7 mouse cellular contexts compared by ENCODE assay signal in genomic region chr14:56669046-56669620, GRCm38 (mm10). TPM values are rescaled to one million over a fixed set of nuclear protein-coding genes. Genes with fewer than 3 reads are reported as not detected.
A peak's percentile ranks its signal among the peaks of the same experiment; 100 is the strongest.
DNase-seq lines count a peak whose midpoint lies in the region; ATAC-seq lines count a peak whose summit lies in the region.

No protein-coding gene starts in this region.

- no peaks in the 10 kb centered on the region for H3K27me3 ChIP-seq in megakaryocyte, embryonic 14.5 days (replicated peaks)
- H3K27me3 ChIP-seq in embryonic facial prominence, embryonic 10.5 days (replicated peaks; ENCODE audit: low read depth, poor library complexity, severe bottlenecking), result no peaks in the 10 kb centered on the region
- H3K27me3 ChIP-seq in intestine, embryonic 16.5 days (replicated peaks; ENCODE audit: control insufficient read depth, insufficient read depth, low read length), result no peaks in the 10 kb centered on the region

- ATAC-seq in megakaryocyte, adult 5-6 weeks (ENCODE audit: poor library complexity, severe bottlenecking), result no peak
- no peak for ATAC-seq in intestine, embryonic 16.5 days

- peaks cover 31% of the 10 kb centered on the region for H3K4me1 ChIP-seq in megakaryocyte, embryonic 14.5 days
- H3K4me1 ChIP-seq in embryonic facial prominence, embryonic 10.5 days, result peaks cover 16% of the 10 kb centered on the region
- H3K4me1 ChIP-seq in intestine, embryonic 16.5 days (ENCODE audit: control insufficient read depth, insufficient read depth, low read length), result peaks cover 11% of the 10 kb centered on the region

- H3K9ac ChIP-seq in intestine, embryonic 16.5 days (ENCODE audit: low read depth, low read length), result peak overlapping the region; percentile 87

- no peak for DNase-seq in embryonic facial prominence, embryonic 10.5 days (ENCODE audit: low spot score)
- peak; percentile 9 for DNase-seq in retina, embryonic 14.5 days (ENCODE audit: low spot score)
- no peak for DNase-seq in urinary bladder, postnatal 4 days (ENCODE audit: low spot score in 2 of 2)
- no peak for DNase-seq in frontal cortex, postnatal 10 days (ENCODE audit: low spot score in 2 of 2)

- H3K36me3 ChIP-seq in megakaryocyte, embryonic 14.5 days (replicated peaks; ENCODE audit: low read length), result peaks cover 36% of the 10 kb centered on the region
- H3K36me3 ChIP-seq in embryonic facial prominence, embryonic 10.5 days (replicated peaks), result peaks cover 23% of the 10 kb centered on the region
- H3K36me3 ChIP-seq in intestine, embryonic 16.5 days (ENCODE audit: control insufficient read depth, insufficient read depth, low read length), result no peaks in the 10 kb centered on the region

- H3K9me3 ChIP-seq in megakaryocyte, embryonic 14.5 days, result no peaks in the 10 kb centered on the region
- H3K9me3 ChIP-seq in embryonic facial prominence, embryonic 10.5 days, result no peaks in the 10 kb centered on the region
- no peaks in the 10 kb centered on the region for H3K9me3 ChIP-seq in intestine, embryonic 16.5 days (ENCODE audit: control insufficient read depth, low read length)

- WGBS in embryonic facial prominence, embryonic 10.5 days, result 12% methylated on average over 13 of the region's 13 CpGs
- 3% methylated on average over 13 of the region's 13 CpGs for WGBS in intestine, embryonic 16.5 days

- H3K27ac ChIP-seq in embryonic facial prominence, embryonic 10.5 days (replicated peaks), result peak overlapping the region; percentile 93
- H3K27ac ChIP-seq in intestine, embryonic 16.5 days (ENCODE audit: low read length), result peak overlapping the region; percentile 92; the same call in 1 of the 2 replicates

- peak overlapping the region; percentile 80 for H3K4me2 ChIP-seq in intestine, embryonic 16.5 days (ENCODE audit: low read depth, low read length)

- peak overlapping the region; percentile 100 for H3K4me3 ChIP-seq in megakaryocyte, embryonic 14.5 days (replicated peaks)
- peak overlapping the region; percentile 94 for H3K4me3 ChIP-seq in embryonic facial prominence, embryonic 10.5 days
- H3K4me3 ChIP-seq in intestine, embryonic 16.5 days (ENCODE audit: low read length), result peak overlapping the region; percentile 91

RNA-seq across cellular contexts. Expression of gene Mphosph8, which starts 1.1 kb away (rescaled TPM):
- polyA plus RNA-seq in megakaryocyte, embryonic 14.5 days (2012; ENCODE audit: insufficient read depth, low replicate concordance), result 1.9 and 5.5 TPM in 2 replicates
- 27.7 and 29.8 TPM in 2 replicates for total RNA-seq in megakaryocyte, adult 5-6 weeks (2015)
- total RNA-seq in megakaryocyte, adult 5-6 weeks (2017), result 22.9 and 32.1 TPM in 2 replicates
- 33.0 and 38.4 TPM in 2 replicates for polyA plus RNA-seq in embryonic facial prominence, embryonic 10.5 days (2016; fragmentation: Nextera tagmentation; extraction: Ambion mirVana)
- polyA plus RNA-seq in intestine, embryonic 16.5 days (2015; fragmentation: Nextera tagmentation; extraction: Ambion mirVana), result 18.7 and 23.2 TPM in 2 replicates
